Mouse (Mus musculus) 3134 (cell line): ENCODE measurements at regions not wholly inside any gene's neighbourhood (a gene's known extent, or its start where the extent isn't known, plus 50 kb on each side); places are given as distances from the start of the nearest gene placed in this dataset.

ENCODE experiments used
- DNase-seq: peaks from one replicate; pipeline ENCODE4 v3.0.0-alpha.2; 2011; ENCODE audit warnings: low spot score; ENCODE audit not compliant: insufficient read length; ENCODE audit errors: extremely low read depth

- peak; percentile 19 for DNase-seq
Measured at GRCm38 (mm10) chr13:85639376-85640229, 350.7 kb upstream of the Rasa1 start.

DNA sequence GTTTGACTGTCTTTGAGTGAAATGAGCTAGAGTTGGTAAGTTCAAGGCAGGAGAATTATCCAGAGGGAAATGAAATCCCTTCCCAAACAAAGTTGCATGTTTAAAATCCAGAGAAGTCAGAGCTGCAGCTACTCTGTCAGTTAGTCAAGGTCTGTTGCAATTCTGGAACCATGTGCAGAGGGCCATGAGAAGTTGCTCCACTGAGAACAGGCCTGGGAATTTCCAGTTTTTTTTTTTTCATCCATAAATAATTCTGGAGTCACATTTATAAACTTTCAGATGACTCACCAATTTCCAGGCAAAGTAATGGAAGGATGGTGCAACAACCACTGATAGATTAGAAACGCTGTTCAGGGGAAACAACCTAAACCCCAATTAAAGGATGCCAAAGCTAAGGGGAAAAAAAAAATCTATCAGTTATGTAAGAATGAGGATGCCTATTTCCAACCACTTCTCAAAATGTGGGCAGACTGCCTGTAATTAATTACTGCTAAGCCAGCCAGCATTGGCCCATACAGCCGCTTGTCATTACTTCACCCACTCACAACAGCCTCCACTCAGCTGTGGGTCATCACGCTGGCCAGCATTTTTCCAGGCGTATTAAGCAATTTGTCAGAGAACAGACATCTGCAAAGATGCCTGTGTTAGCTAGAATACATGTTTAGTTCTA, 340.7 kb upstream of the Rasa1 start:
- DNase-seq: no peak
